Mouse (Mus musculus): ENCODE results near the gene Ttc26.

GRCm38 (mm10) chr6:38369945-38370344 is 11.3 kb upstream of the Ttc26 start:
- no peak for TF ChIP-seq POLR2A (IDR thresholded peaks at IDR 0.05; ENCODE audit: borderline replicate concordance, extremely low read depth, low read depth, low read length)
- 0 out of 2 replicates have a peak, but pooled peaks have one; percentile 1 for TF ChIP-seq CTCF (IDR thresholded peaks at IDR 0.05; ENCODE audit: insufficient read depth, low read length)
